Mouse (Mus musculus) lung, embryonic 15.5 days (tissue): Measurements from ENCODE around the gene Mybpc2. TPM values are rescaled to one million over a fixed set of nuclear protein-coding genes. Genes with fewer than 3 reads are reported as not detected.
A peak's percentile ranks its signal among the peaks of the same experiment; 100 is the strongest.

Experiments
- ATAC-seq: fragments of 200-750 bp; cut with Nextera tagmentation; 2 replicates; pipeline ENCODE4 v1.8.0; 2017; ENCODE audit warnings: moderate number of reproducible peaks, borderline replicate concordance; ENCODE audit not compliant: low FRiP score, low TSS enrichment; ENCODE audit errors: extremely low read depth
- H3K27ac ChIP-seq: fragments of 300-500 bp; sonication (generic); 2 replicates; pipeline ENCODE4 v1.5.1; 2015; ENCODE audit warnings: moderate library complexity, mild to moderate bottlenecking, inconsistent platforms
- H3K27me3 ChIP-seq: fragments of 300-500 bp; sonication (generic); 2 replicates; pipeline ENCODE4 v1.6.1; 2015; ENCODE audit warnings: inconsistent platforms
- H3K36me3 ChIP-seq: fragments of 300-500 bp; sonication (generic); 2 replicates; pipeline ENCODE4 v1.6.1; 2015; ENCODE audit warnings: inconsistent platforms
- H3K4me1 ChIP-seq: fragments of 300-500 bp; sonication (generic); 2 replicates; pipeline ENCODE4 v1.6.1; 2015; ENCODE audit warnings: inconsistent platforms
- H3K4me2 ChIP-seq: fragments of 300-500 bp; sonication (generic); 2 replicates; pipeline ENCODE4 v1.6.1; 2015; ENCODE audit warnings: inconsistent platforms, mild to moderate bottlenecking, moderate library complexity
- H3K4me3 ChIP-seq: fragments of 300-500 bp; sonication (generic); 2 replicates; pipeline ENCODE4 v1.5.1; 2015; ENCODE audit warnings: mild to moderate bottlenecking, inconsistent platforms
- H3K9ac ChIP-seq: fragments of 300-500 bp; sonication (generic); 2 replicates; pipeline ENCODE4 v1.6.1; 2015; ENCODE audit warnings: inconsistent platforms
- H3K9me3 ChIP-seq: fragments of 300-500 bp; sonication (generic); 2 replicates; pipeline ENCODE4 v1.6.1; 2016; ENCODE audit warnings: inconsistent platforms
- WGBS: fragments of 180-500 bp; shearing (Covaris S2); methylation state at CpG from one replicate; pipeline ENCODE4 v1.1.7; 2015; 5-methylcytosine and 5-hydroxymethylcytosine counted together
- polyA plus RNA-seq: library from polyadenylated mRNA; unstranded; fragments of >200 nt; fragmentation: Nextera tagmentation; extraction: Ambion mirVana; gene quantifications from 2 replicates; pipeline ENCODE4 v1.2.1, GENCODE M21; 2015

Gene Mybpc2
- polyA plus RNA-seq, 1 experiment from 2014 or later: 0.45 TPM

GRCm38 (mm10) chr7:44492166-44492826 is 32.2 kb downstream of the Mybpc2 start:
- no peak for ATAC-seq
- no peak overlapping the region for H3K4me3 ChIP-seq
- peaks cover 19% of the 10 kb centered on the region for H3K4me1 ChIP-seq
- H3K27ac ChIP-seq: no peak overlapping the region
- no peaks in the 10 kb centered on the region for H3K9me3 ChIP-seq
- peaks cover 31% of the 10 kb centered on the region for H3K36me3 ChIP-seq
- WGBS: 90% methylated on average over 21 of the region's 21 CpGs
- H3K9ac ChIP-seq: no peak overlapping the region
- H3K4me2 ChIP-seq: no peak overlapping the region
- H3K27me3 ChIP-seq: no peaks in the 10 kb centered on the region

GRCm38 (mm10) chr7:44491391-44491790 is 33.1 kb downstream of the Mybpc2 start:
- no peaks in the 10 kb centered on the region for H3K27me3 ChIP-seq
- 95% methylated on average over 5 of the region's 5 CpGs for WGBS
- ATAC-seq: no peak
- H3K9ac ChIP-seq: no peak overlapping the region
- H3K4me3 ChIP-seq: no peak overlapping the region
- no peak overlapping the region for H3K4me2 ChIP-seq
- H3K36me3 ChIP-seq: peaks cover 31% of the 10 kb centered on the region
- peaks cover 14% of the 10 kb centered on the region for H3K4me1 ChIP-seq
- H3K27ac ChIP-seq: no peak overlapping the region
- H3K9me3 ChIP-seq: no peaks in the 10 kb centered on the region

GRCm38 (mm10) chr7:44490281-44490680 is 34.2 kb downstream of the Mybpc2 start:
- Histone ChIP-seq H3K9ac (no peak overlapping the region), H3K27me3 (no peaks in the 10 kb centered on the region), H3K27ac (no peak overlapping the region), H3K36me3 (peaks cover 31% of the 10 kb centered on the region), H3K4me3 (no peak overlapping the region), H3K4me2 (no peak overlapping the region), H3K4me1 (peaks cover 8% of the 10 kb centered on the region), H3K9me3 (no peaks in the 10 kb centered on the region)
- WGBS: 81% methylated on average over 4 of the region's 4 CpGs
- no peak for ATAC-seq

DNA sequence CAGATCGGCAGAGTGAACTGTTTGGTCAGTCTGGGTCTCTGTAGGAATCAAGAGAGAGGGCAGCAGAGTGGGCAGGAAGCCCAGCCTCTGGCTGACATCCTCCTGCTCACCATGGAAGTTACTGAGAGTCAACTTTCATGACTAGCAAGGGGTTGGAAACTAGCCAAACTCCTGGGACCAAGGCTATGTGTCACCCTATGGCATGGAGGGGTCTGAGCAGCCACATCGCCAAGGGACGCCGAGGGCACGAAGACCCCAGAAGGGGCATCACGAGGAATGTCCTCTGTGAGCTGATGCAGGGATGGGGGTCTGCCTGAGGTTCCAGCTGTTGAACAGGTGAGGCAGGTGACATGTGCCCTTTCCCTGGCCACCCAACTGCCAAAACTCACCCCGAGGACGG is 35.9 kb downstream of the Mybpc2 start:
- Histone ChIP-seq H3K27me3 (no peaks in the 10 kb centered on the region), H3K9me3 (no peaks in the 10 kb centered on the region), H3K4me3 (no peak overlapping the region), H3K4me2 (no peak overlapping the region), H3K4me1 (no peaks in the 10 kb centered on the region), H3K27ac (no peak overlapping the region), H3K36me3 (peaks cover 31% of the 10 kb centered on the region), H3K9ac (no peak overlapping the region)
- WGBS: 83% methylated on average over 8 of the region's 8 CpGs
- no peak for ATAC-seq

DNA sequence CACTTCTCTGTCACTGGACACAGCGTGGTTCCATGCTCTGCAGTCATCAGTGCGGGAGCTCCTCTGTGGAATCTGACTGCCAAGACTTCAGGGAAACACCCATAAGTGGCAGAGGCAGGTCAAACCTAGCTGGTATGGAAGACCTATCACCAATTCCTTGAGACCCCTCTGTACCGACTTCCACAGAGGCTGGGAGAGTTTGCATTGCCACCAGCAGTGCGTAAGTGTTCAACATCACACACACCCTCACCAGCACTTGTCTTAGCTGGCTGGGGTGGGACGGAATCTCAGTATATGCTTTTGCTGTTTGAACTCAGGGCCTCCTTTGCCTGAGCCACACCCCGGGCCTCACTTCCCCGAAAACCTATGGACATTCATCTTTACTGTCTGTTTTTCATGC is 36.5 kb downstream of the Mybpc2 start:
- Histone ChIP-seq H3K9me3 (no peaks in the 10 kb centered on the region), H3K4me3 (no peak overlapping the region), H3K9ac (no peak overlapping the region), H3K27me3 (no peaks in the 10 kb centered on the region), H3K4me2 (no peak overlapping the region), H3K4me1 (no peaks in the 10 kb centered on the region), H3K36me3 (peaks cover 31% of the 10 kb centered on the region), H3K27ac (no peak overlapping the region)
- WGBS: 82% methylated on average over 7 of the region's 7 CpGs
- no peak for ATAC-seq

DNA sequence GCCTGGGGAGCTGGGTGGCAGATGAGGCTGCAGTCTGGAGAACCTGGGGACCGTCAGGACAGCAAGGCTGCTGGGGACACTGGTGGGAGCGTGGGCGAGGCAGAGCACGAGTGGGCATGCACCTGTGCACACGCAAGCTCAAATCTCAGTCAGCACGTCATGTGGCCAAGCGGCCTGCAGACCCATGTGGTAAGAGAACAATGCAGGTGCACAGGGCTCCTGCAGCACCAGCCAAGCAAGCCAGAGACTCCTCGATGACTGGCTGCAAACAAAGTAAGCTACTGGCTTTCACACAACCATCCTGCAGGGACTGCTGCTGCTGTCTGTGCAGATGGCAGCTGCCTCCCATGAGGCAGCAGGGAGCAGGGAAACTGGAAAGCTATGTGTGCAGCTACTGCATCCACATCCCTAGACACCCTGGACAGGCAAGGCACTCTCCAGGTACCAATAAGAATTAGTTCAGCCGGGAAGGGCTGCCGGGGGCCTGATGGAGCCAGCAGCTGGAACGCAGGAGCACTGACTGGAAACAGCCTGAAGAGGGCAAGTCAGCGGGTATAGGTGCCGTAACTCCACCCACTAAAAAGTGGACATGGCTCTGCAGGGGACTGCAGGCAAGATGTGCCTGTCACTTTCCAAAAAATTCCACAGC is 37.4 kb downstream of the Mybpc2 start:
- no peaks in the 10 kb centered on the region for H3K4me1 ChIP-seq

GRCm38 (mm10) chr7:44485572-44486195 is 38.8 kb downstream of the Mybpc2 start:
- H3K27me3 ChIP-seq: peaks cover 9% of the 10 kb centered on the region
- H3K4me2 ChIP-seq: no peak overlapping the region
- no peak overlapping the region for H3K9ac ChIP-seq
- no peak for ATAC-seq
- peaks cover 13% of the 10 kb centered on the region for H3K36me3 ChIP-seq
- no peaks in the 10 kb centered on the region for H3K9me3 ChIP-seq
- WGBS: 71% methylated on average over 7 of the region's 7 CpGs
- no peak overlapping the region for H3K4me3 ChIP-seq
- no peak overlapping the region for H3K27ac ChIP-seq
- no peaks in the 10 kb centered on the region for H3K4me1 ChIP-seq

More for the DNA sequence above, 37.4 kb downstream of the Mybpc2 start:
- Histone ChIP-seq H3K27me3 (peaks cover 6% of the 10 kb centered on the region), H3K4me2 (no peak overlapping the region), H3K36me3 (peaks cover 26% of the 10 kb centered on the region), H3K4me3 (no peak overlapping the region), H3K9ac (0 out of 2 replicates have a peak overlapping the region, but pooled peaks have one; percentile 4), H3K27ac (no peak overlapping the region), H3K9me3 (no peaks in the 10 kb centered on the region)
- ATAC-seq: no peak
- WGBS: 66% methylated on average over 13 of the region's 13 CpGs

DNA sequence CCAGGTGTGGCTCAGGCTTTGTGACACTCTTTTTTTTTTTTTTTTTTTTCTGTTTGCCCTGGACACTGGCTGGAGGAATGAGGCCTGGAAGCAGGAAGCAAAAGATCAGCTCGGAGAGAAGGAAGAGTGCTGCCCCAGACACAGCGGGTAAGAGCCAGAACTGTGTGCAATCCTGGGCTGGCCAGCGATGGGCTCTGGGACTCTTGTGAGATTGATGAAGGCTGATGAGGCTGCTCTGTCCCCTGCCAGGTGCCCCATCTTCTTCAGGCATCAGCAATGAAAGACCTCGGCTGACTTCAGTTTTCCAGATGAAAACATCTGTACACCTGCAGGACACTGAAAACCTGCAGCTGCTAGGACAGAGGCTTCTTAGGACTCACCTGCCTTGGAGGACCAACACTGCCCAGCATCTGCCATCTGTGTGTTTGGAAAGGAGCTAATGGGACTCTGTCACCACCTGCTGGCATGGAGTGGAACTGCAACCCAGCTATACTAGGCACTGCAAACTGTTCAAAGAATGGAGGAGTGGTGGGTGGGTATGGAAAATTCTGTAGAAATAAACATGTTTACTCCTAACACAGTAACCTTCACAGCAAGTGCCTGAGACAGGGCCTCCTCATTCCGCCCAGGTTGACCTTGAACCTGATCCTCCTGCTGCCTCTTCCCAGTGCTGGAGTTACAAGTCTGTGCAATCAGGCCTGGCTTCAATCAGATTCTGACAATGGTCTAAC is 39.5 kb downstream of the Mybpc2 start:
- Histone ChIP-seq H3K27me3 (peaks cover 15% of the 10 kb centered on the region), H3K4me1 (no peaks in the 10 kb centered on the region), H3K4me2 (no peak overlapping the region), H3K27ac (no peak overlapping the region), H3K9me3 (no peaks in the 10 kb centered on the region), H3K4me3 (no peak overlapping the region), H3K9ac (no peak overlapping the region), H3K36me3 (peaks cover 7% of the 10 kb centered on the region)
- WGBS: 26% methylated on average over 5 of the region's 5 CpGs
- ATAC-seq: peak; percentile 44

DNA sequence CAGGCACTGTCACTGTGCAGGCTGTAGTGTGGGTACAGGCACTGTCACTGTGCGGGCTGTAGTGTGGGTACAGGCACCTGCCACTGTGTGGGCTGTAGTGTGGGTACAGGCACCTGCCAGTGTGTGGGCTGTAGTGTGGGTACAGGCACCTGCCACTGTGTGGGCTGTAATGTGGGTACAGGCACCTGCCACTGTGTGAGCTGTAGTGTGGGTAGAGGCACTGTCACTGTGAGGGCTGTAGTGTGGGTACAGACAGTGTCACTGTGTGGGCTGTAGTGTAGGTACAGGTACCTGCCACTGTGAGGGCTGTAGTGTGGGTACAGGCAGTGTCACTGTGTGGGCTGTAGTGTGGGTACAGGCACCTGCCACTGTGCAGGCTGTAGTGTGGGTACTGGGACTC is 40.3 kb downstream of the Mybpc2 start:
- H3K4me2 ChIP-seq: no peak overlapping the region
- no peak overlapping the region for H3K9ac ChIP-seq
- no peaks in the 10 kb centered on the region for H3K9me3 ChIP-seq
- H3K36me3 ChIP-seq: peaks cover 4% of the 10 kb centered on the region; the same call in 1 of the 2 replicates
- no peaks in the 10 kb centered on the region for H3K4me1 ChIP-seq
- H3K4me3 ChIP-seq: no peak overlapping the region
- ATAC-seq: no peak
- H3K27ac ChIP-seq: no peak overlapping the region
- peaks cover 20% of the 10 kb centered on the region for H3K27me3 ChIP-seq
- 89% methylated on average over 1 of the region's 1 CpGs for WGBS

DNA sequence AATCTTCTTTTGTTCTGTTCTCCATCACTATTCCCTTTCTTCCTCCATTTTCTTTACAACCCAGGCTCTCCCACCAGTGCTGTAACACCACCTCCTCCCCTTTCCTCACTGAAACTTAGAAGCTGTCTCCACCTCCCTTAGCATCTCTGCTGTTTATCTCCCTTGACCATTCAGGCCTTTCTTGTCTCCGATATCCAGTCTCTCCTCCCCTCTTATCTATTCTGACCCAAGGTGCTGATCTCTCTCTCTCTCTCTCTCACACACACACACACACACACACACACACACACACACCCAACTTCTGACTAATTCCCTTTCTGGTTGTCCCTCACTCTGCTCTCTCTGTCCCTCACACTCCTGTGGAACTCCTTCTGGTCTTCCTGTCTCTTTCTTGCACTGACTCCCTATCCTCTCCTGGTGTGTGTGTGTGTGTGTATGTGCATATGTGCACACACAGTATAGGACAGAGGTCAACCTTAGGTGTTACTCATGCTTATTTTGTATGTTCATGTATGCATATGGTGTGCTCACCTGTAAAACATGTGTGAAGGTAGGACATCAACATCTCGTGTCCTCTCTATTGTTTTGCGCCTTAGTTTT is 41.5 kb downstream of the Mybpc2 start:
- no peak for ATAC-seq
- Histone ChIP-seq H3K27ac (no peak overlapping the region), H3K4me3 (no peak overlapping the region), H3K9me3 (no peaks in the 10 kb centered on the region), H3K27me3 (peaks cover 23% of the 10 kb centered on the region), H3K4me2 (no peak overlapping the region), H3K9ac (no peak overlapping the region), H3K4me1 (no peaks in the 10 kb centered on the region), H3K36me3 (no peaks in the 10 kb centered on the region)
- WGBS: 53% methylated on average over 3 of the region's 3 CpGs

GRCm38 (mm10) chr7:44475046-44475614 is 49.3 kb downstream of the Mybpc2 start:
- ATAC-seq: no peak
- peaks cover 47% of the 10 kb centered on the region for H3K4me1 ChIP-seq
- H3K27me3 ChIP-seq: peaks cover 13% of the 10 kb centered on the region; the same call in 1 of the 2 replicates
- no peak overlapping the region for H3K4me2 ChIP-seq
- H3K36me3 ChIP-seq: no peaks in the 10 kb centered on the region
- peak overlapping the region; percentile 19; the same call in 1 of the 2 replicates for H3K27ac ChIP-seq
- H3K9me3 ChIP-seq: no peaks in the 10 kb centered on the region
- H3K4me3 ChIP-seq: no peak overlapping the region
- H3K9ac ChIP-seq: no peak overlapping the region
- WGBS: 36% methylated on average over 5 of the region's 5 CpGs
